Mouse (Mus musculus) layer of hippocampus, adult 6 months (tissue): ENCODE results near the gene Sdc1. TPM values are rescaled to one million over a fixed set of nuclear protein-coding genes. Genes with fewer than 3 reads are reported as not detected.

Experiments used
- long read RNA-seq, 2 experiments: library from polyadenylated mRNA; unstranded; transcript quantifications; one replicate each; pipeline ENCODE4 v2.0.0; 2019 to 2020
- polyA plus RNA-seq: library from polyadenylated mRNA; unstranded; fragments of <200 nt; fragmentation: Nextera tagmentation; gene quantifications from 2 replicates; pipeline ENCODE4 v1.2.3, GENCODE M21; 2021

Sdc1 gene
- 0.43 and 0.50 TPM in 2 replicates for polyA plus RNA-seq
- long read RNA-seq, experiment 1, partial matches to known transcripts, result 0 of 2 reads
- long read RNA-seq, experiment 1, other reads (novel, unspliced or antisense), result 0 of 2 reads
- long read RNA-seq, experiment 2, partial matches to known transcripts, result 1 of 6 reads
- long read RNA-seq, experiment 2, other reads (novel, unspliced or antisense), result 1 of 6 reads

DNA sequence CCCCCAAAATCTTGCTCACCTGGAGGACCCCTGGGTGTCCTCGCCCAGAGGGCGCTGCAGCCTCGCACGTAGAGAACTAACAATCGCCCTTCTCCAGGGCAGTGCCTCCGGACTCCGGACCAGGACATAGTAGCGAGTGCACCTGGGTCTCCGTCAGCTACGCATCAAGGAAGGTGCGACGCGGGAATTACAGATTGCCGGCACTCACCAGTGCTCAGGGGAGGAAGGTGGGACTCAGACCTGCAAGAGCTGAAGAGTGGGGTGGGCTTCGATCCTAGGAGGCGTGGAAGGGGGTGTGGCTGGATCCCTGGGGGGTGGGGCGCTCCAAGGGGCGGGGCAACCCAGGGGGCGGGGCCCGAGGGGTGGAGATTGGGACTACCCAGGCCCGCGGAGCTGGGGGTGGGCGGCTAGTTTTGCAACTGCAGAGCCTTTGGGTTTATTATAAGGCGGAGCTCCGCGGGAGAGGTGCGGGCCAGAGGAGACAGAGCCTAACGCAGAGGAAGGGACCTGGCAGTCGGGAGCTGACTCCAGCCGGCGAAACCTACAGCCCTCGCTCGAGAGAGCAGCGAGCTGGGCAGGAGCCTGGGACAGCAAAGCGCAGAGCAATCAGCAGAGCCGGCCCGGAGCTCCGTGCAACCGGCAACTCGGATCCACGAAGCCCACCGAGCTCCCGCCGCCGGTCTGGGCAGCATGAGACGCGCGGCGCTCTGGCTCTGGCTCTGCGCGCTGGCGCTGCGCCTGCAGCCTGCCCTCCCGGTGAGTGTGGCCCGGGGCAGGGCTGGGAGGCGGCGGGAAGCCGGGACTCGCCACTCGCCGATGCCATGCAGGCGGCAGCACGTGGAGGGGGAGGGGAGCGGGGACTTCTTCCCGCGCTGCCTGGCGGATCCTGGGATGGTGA is at the start of gene Sdc1:
Gene Sdc1 (plus strand): TSS at position 378 of the 898 bp plus-strand sequence.

Other genes with a start within 250 kb of the Sdc1 start
- gene Slc7a15, start 172.3 kb upstream of the Sdc1 start, polyA plus RNA-seq, result not detected in 2 replicates
- gene Pum2, start 97.2 kb upstream of the Sdc1 start, polyA plus RNA-seq, result 16.6 and 17.2 TPM in 2 replicates
- gene Laptm4a, start 150.3 kb downstream of the Sdc1 start, polyA plus RNA-seq, result 142 and 145 TPM in 2 replicates
- gene Matn3, start 176.6 kb downstream of the Sdc1 start, polyA plus RNA-seq, result not detected in 2 replicates
- gene Wdr35, start 202.6 kb downstream of the Sdc1 start, polyA plus RNA-seq, result 25.6 and 28.9 TPM in 2 replicates